Mouse (Mus musculus): ENCODE data around the gene Nsmce3. TPM values are rescaled to one million over a fixed set of nuclear protein-coding genes. Genes with fewer than 3 reads are reported as not detected.
A peak's percentile ranks its signal among the peaks of the same experiment; 100 is the strongest.

Nsmce3 gene
- polyA plus RNA-seq, 1 experiment from 2014 or later, result 13.3 TPM

DNA sequence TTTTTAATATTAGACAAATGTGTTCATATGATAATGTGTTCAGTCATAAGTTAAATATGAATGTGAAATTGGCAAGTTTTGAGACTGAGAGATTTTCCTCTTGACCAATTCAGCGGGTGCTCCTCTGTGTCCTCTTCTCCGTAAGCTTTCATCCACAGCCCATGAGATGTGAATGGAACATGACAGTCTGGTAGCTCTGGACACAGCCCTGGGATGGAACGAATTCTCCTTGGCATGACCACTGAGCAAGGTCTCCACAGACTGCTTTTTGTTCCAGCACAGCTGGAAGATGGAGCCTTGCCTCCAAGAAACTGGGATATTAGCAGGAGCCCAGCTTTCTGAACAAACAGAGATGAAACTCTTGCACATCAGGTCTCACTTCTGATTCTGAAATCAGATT is 9.8 kb downstream of the Nsmce3 start:
- no peaks in the 10 kb centered on the region for H3K9me3 ChIP-seq
- ATAC-seq (ENCODE audit: insufficient number of reproducible peaks, insufficient read depth, low FRiP score, low TSS enrichment, low read depth), result no peak
- no peaks in the 10 kb centered on the region for H3K36me3 ChIP-seq
- H3K4me1 ChIP-seq, result no peaks in the 10 kb centered on the region
- no peak overlapping the region for H3K27ac ChIP-seq
- H3K4me3 ChIP-seq, result no peak overlapping the region
- H3K4me2 ChIP-seq, result no peak overlapping the region
- WGBS, result 86% methylated on average over 3 of the region's 3 CpGs
- no peak overlapping the region for H3K9ac ChIP-seq
- H3K27me3 ChIP-seq, result no peaks in the 10 kb centered on the region

DNA sequence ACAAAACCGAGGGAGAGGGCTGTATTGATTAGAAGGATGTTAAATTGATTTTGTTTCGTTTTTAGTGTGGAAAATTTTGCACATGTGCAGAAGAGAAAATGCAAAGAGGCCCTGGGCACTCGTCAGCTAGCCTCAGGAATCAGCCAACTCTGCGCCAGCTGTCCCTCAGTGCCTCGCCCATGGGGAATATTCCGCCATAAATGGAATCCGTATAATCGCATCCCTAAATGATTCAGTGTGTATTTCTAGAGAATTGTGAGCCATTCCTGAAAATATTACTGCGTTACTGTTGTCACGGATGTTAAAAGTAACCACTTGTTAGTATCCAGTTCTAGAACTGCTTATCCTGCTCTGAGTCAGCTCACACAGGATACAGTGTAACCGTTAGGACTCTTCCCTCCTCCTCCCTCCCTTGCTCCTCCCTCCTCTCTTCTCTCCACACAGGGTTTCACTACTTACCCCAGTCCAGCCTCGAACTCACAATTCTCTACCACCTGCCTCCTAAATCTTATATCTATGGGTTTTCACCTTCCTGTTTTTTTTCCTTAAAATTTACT is 16.2 kb downstream of the Nsmce3 start:
- peaks cover 9% of the 10 kb centered on the region for H3K4me1 ChIP-seq
- H3K27ac ChIP-seq, result peak overlapping the region; percentile 78
- no peaks in the 10 kb centered on the region for H3K9me3 ChIP-seq
- WGBS, result 32% methylated on average over 12 of the region's 12 CpGs
- no peaks in the 10 kb centered on the region for H3K27me3 ChIP-seq
- ATAC-seq (ENCODE audit: insufficient number of reproducible peaks, insufficient read depth, low FRiP score, low TSS enrichment, low read depth), result peak; percentile 59; the same call in 1 of the 2 replicates
- peak overlapping the region; percentile 27 for H3K4me3 ChIP-seq
- no peak overlapping the region for H3K9ac ChIP-seq
- H3K36me3 ChIP-seq, result no peaks in the 10 kb centered on the region
- H3K4me2 ChIP-seq, result peak overlapping the region; percentile 56

DNA sequence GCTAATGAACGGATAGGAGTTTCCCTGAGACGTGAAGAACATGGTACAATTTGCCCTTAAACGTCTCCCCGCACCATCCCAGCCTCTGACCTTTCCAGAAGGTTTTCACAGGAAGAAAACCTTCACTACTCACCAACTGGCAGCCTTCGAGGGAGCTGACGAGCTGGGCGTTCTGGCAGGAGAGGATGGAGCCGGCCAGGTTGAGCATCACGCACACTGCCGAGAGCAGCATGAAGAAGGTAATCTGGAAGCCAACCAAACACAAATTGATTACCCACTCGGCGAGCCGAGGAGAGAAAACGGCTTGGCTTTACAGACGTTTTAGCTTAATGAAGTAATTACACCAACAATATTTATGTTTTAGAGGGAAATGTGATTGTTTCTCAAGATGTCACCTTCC is 16.8 kb downstream of the Nsmce3 start:
- peak overlapping the region; percentile 27 for H3K4me3 ChIP-seq

GRCm38 (mm10) chr7:64855389-64855927 is 17.3 kb downstream of the Nsmce3 start:
- no peak overlapping the region for H3K9ac ChIP-seq

More for the DNA sequence above, 16.8 kb downstream of the Nsmce3 start:
- peak overlapping the region; percentile 56 for H3K4me2 ChIP-seq
- no peaks in the 10 kb centered on the region for H3K27me3 ChIP-seq
- H3K36me3 ChIP-seq, result no peaks in the 10 kb centered on the region
- ATAC-seq (ENCODE audit: insufficient number of reproducible peaks, insufficient read depth, low FRiP score, low TSS enrichment, low read depth), result no peak
- no peaks in the 10 kb centered on the region for H3K9me3 ChIP-seq
- H3K27ac ChIP-seq, result peak overlapping the region; percentile 78
- 37% methylated on average over 15 of the region's 15 CpGs for WGBS
- H3K4me1 ChIP-seq, result peaks cover 9% of the 10 kb centered on the region
- H3K9ac ChIP-seq, result no peak overlapping the region

DNA sequence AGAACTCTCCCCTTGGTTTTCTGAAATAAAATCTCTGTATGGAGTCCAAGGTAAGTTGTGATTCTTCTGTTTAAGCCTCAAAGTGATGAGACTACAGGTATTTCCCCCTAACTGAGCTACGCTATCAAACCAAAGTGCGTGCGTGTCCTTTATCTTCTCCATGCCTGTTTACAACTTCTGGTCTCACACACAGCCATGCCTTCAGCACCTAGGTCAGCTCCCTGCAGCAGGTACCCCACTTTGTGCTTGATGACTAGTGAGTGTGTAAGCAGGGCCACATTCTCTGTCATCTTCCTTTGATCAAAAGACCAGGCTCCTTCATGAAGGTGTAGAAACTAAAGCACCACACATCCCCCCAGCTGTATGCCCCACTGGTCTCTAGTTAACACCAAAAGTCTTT is 22.0 kb downstream of the Nsmce3 start:
- Histone ChIP-seq H3K4me2 (no peak overlapping the region), H3K4me1 (no peaks in the 10 kb centered on the region), H3K27me3 (no peaks in the 10 kb centered on the region), H3K27ac (no peak overlapping the region), H3K36me3 (no peaks in the 10 kb centered on the region), H3K9me3 (no peaks in the 10 kb centered on the region), H3K9ac (no peak overlapping the region), H3K4me3 (no peak overlapping the region)
- WGBS, result 35% methylated on average over 3 of the region's 3 CpGs
- ATAC-seq (ENCODE audit: insufficient number of reproducible peaks, insufficient read depth, low FRiP score, low TSS enrichment, low read depth), result no peak

More at GRCm38 (mm10) chr7:64855389-64855927, 17.3 kb downstream of the Nsmce3 start:
- 32% methylated on average over 7 of the region's 10 CpGs for WGBS
- Histone ChIP-seq H3K4me2 (peak overlapping the region; percentile 56; the same call in 1 of the 2 replicates), H3K4me1 (peaks cover 9% of the 10 kb centered on the region), H3K36me3 (no peaks in the 10 kb centered on the region), H3K27me3 (no peaks in the 10 kb centered on the region), H3K27ac (no peak overlapping the region), H3K4me3 (no peak overlapping the region), H3K9me3 (no peaks in the 10 kb centered on the region)
- ATAC-seq (ENCODE audit: insufficient number of reproducible peaks, insufficient read depth, low FRiP score, low TSS enrichment, low read depth), result peak; percentile 48; the same call in 1 of the 2 replicates

DNA sequence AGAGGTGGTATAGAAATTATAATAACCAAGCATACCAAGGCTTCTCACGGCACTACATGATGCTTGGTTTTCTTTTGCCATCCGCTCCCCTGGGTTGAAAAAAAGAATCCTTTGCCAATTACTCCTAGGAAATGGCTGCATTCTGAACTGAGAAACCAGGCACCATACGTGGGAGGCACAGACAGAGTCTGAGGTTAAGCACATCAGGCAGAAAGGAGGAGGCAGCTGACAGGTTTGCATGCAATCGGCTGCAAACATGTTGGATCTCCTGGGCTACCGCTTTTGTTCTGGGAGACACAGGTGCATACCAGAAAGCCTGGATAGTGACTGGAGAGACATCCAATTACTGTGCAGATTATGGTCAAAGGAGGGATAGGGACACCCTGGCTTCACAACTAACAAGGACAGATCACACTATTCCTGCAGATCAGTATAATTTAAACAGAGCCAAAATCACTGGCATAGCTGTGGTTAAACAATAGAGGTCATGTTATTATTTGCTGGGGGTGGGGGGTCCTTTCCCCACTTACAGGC is 25.4 kb downstream of the Nsmce3 start:
- no peaks in the 10 kb centered on the region for H3K4me1 ChIP-seq
- WGBS, result 82% methylated on average over 5 of the region's 5 CpGs
- H3K4me3 ChIP-seq, result no peak overlapping the region
- no peak for ATAC-seq (ENCODE audit: insufficient number of reproducible peaks, insufficient read depth, low FRiP score, low TSS enrichment, low read depth)
- H3K9me3 ChIP-seq, result no peaks in the 10 kb centered on the region
- no peak overlapping the region for H3K4me2 ChIP-seq
- H3K9ac ChIP-seq, result no peak overlapping the region
- H3K27ac ChIP-seq, result no peak overlapping the region
- no peaks in the 10 kb centered on the region for H3K36me3 ChIP-seq
- no peaks in the 10 kb centered on the region for H3K27me3 ChIP-seq

GRCm38 (mm10) chr7:64846061-64846460 is 26.7 kb downstream of the Nsmce3 start:
- Histone ChIP-seq H3K4me2 (no peak overlapping the region), H3K27me3 (0 out of 2 replicates have a peak, but pooled peaks cover 5% of the 10 kb centered on the region), H3K4me1 (peaks cover 4% of the 10 kb centered on the region; the same call in 1 of the 2 replicates), H3K9me3 (no peaks in the 10 kb centered on the region), H3K4me3 (no peak overlapping the region), H3K9ac (no peak overlapping the region), H3K27ac (no peak overlapping the region), H3K36me3 (no peaks in the 10 kb centered on the region)
- 75% methylated on average over 3 of the region's 3 CpGs for WGBS
- no peak for ATAC-seq (ENCODE audit: insufficient number of reproducible peaks, insufficient read depth, low FRiP score, low TSS enrichment, low read depth)

- H3K4me1 ChIP-seq, result peaks cover 17% of the 10 kb centered on the region
- WGBS, result 41% methylated on average over 10 of the region's 10 CpGs
- ATAC-seq (ENCODE audit: insufficient number of reproducible peaks, insufficient read depth, low FRiP score, low TSS enrichment, low read depth), result no peak
- no peak overlapping the region for H3K4me3 ChIP-seq
- H3K4me2 ChIP-seq, result no peak overlapping the region
- no peak overlapping the region for H3K9ac ChIP-seq
- H3K36me3 ChIP-seq, result no peaks in the 10 kb centered on the region
- H3K27ac ChIP-seq, result no peak overlapping the region
- 0 out of 2 replicates have a peak, but pooled peaks cover 5% of the 10 kb centered on the region for H3K27me3 ChIP-seq
- H3K9me3 ChIP-seq, result no peaks in the 10 kb centered on the region
These were observed 31.7 kb downstream of the Nsmce3 start for GRCm38 (mm10) chr7:64840946-64841659.

GRCm38 (mm10) chr7:64840576-64840895 is 32.3 kb downstream of the Nsmce3 start:
- Histone ChIP-seq H3K27me3 (0 out of 2 replicates have a peak, but pooled peaks cover 5% of the 10 kb centered on the region), H3K4me2 (peak overlapping the region; percentile 61), H3K9ac (no peak overlapping the region), H3K9me3 (no peaks in the 10 kb centered on the region), H3K4me1 (peaks cover 17% of the 10 kb centered on the region), H3K27ac (no peak overlapping the region), H3K36me3 (no peaks in the 10 kb centered on the region), H3K4me3 (no peak overlapping the region)
- 67% methylated on average over 1 of the region's 1 CpGs for WGBS
- ATAC-seq (ENCODE audit: insufficient number of reproducible peaks, insufficient read depth, low FRiP score, low TSS enrichment, low read depth), result no peak

GRCm38 (mm10) chr7:64839801-64840575 is 32.8 kb downstream of the Nsmce3 start:
- H3K9me3 ChIP-seq, result no peaks in the 10 kb centered on the region
- peak overlapping the region; percentile 51; the same call in 1 of the 2 replicates for H3K9ac ChIP-seq
- ATAC-seq (ENCODE audit: insufficient number of reproducible peaks, insufficient read depth, low FRiP score, low TSS enrichment, low read depth), result peak; percentile 75
- WGBS, result under 1% methylated on average over 21 of the region's 21 CpGs
- H3K4me2 ChIP-seq, result peak overlapping the region; percentile 61
- H3K27ac ChIP-seq, result no peak overlapping the region
- peak overlapping the region; percentile 33 for H3K4me3 ChIP-seq
- 0 out of 2 replicates have a peak, but pooled peaks cover 5% of the 10 kb centered on the region for H3K27me3 ChIP-seq
- no peaks in the 10 kb centered on the region for H3K36me3 ChIP-seq
- peaks cover 17% of the 10 kb centered on the region for H3K4me1 ChIP-seq

DNA sequence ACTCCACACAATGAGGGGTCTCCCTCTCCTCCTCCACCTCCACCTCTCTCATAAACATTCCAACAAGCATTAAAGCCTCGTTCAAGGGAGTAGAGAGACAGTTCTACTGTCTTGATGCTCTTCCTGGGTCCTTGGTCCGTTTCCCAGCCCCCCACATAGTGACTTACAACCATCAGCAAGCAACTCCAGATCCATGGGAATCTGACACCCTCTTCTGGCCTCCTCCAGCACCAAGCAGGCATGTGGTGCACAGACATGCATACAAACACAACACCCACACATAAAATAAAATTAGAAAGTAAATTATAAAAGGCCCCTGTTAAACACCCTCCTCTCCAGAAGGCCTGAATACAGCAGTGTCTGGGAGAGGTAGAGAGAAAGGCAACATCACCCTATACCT is 33.5 kb downstream of the Nsmce3 start:
- Histone ChIP-seq H3K36me3 (no peaks in the 10 kb centered on the region), H3K4me1 (peaks cover 17% of the 10 kb centered on the region), H3K9ac (no peak overlapping the region), H3K27ac (no peak overlapping the region), H3K9me3 (no peaks in the 10 kb centered on the region), H3K4me2 (peak overlapping the region; percentile 61; the same call in 1 of the 2 replicates), H3K27me3 (0 out of 2 replicates have a peak, but pooled peaks cover 5% of the 10 kb centered on the region), H3K4me3 (no peak overlapping the region)
- 49% methylated on average over 2 of the region's 2 CpGs for WGBS
- ATAC-seq (ENCODE audit: insufficient number of reproducible peaks, insufficient read depth, low FRiP score, low TSS enrichment, low read depth), result no peak

Measured in embryonic facial prominence, embryonic 13.5 days (tissue).